Mouse (Mus musculus) brain, adult 2 months (tissue): Measurements from ENCODE around the gene Olfr1057.
A peak's percentile ranks its signal among the peaks of the same experiment; 100 is the strongest.
"Not testable (repeated sequence)": the region's sequence is repeated elsewhere in the genome, so short reads cannot be mapped to it uniquely, and the experiment has no call there.

Experiments used
- DNase-seq: peaks from one replicate; pipeline ENCODE4 v3.0.0; 2011; ENCODE audit warnings: low read depth, low spot score

Gene Olfr1057

GRCm38 (mm10) chr2:86378293-86378692, at the start of gene Olfr1057:
Olfr1057 (minus strand) TSS chr2:86378393.
- DNase-seq: no peak

GRCm38 (mm10) chr2:86426649-86427048, 48.5 kb upstream of the Olfr1057 start, which contains the start of gene Olfr1062:
Olfr1062 (minus strand) TSS chr2:86426749.
- DNase-seq: not testable (repeated sequence)

- no peak for DNase-seq
Observed at GRCm38 (mm10) chr2:86413950-86414349, 35.8 kb upstream of the Olfr1057 start, which contains the start of gene Olfr1061. Olfr1061 (minus strand) TSS chr2:86414050.

GRCm38 (mm10) chr2:86395114-86395513, 16.9 kb upstream of the Olfr1057 start:
- DNase-seq: no peak

GRCm38 (mm10) chr2:86388461-86388860, 10.3 kb upstream of the Olfr1057 start, which contains the start of gene Olfr1058:
Olfr1058 (minus strand) TSS chr2:86388561.
- DNase-seq: not testable (repeated sequence)

- not testable (repeated sequence) for DNase-seq
Observed at GRCm38 (mm10) chr2:86366342-86366741, 11.9 kb downstream of the Olfr1057 start.

GRCm38 (mm10) chr2:86362369-86362768, 15.8 kb downstream of the Olfr1057 start, which contains the start of gene Olfr1056:
Olfr1056 (minus strand) TSS chr2:86362469.
- DNase-seq: no peak

- DNase-seq: peak; percentile 7
Observed at GRCm38 (mm10) chr2:86351751-86352150, 26.4 kb downstream of the Olfr1057 start.

GRCm38 (mm10) chr2:86350184-86350583, 28.0 kb downstream of the Olfr1057 start, which contains the start of gene Olfr1055:
Olfr1055 (minus strand) TSS chr2:86350284.
- no peak for DNase-seq

- no peak for DNase-seq
Observed at GRCm38 (mm10) chr2:86335333-86335732, 42.9 kb downstream of the Olfr1057 start, which contains the start of gene Olfr1054. Olfr1054 (minus strand) TSS chr2:86335433.
